Mouse (Mus musculus): Measurements from ENCODE around the gene Epha5. TPM values are rescaled to one million over a fixed set of nuclear protein-coding genes. Genes with fewer than 3 reads are reported as not detected.

The Epha5 gene
- polyA plus RNA-seq, 2 experiments from 2014 or later = 0.13 TPM; not detected in 1

- ATAC-seq = no peak
Measured at GRCm38 (mm10) chr5:84298878-84299736, 118.1 kb downstream of the Epha5 start.

- no peak for ATAC-seq
Measured at GRCm38 (mm10) chr5:84289429-84289977, 127.7 kb downstream of the Epha5 start.

- no peak for ATAC-seq
Measured at GRCm38 (mm10) chr5:84281290-84282017, 135.7 kb downstream of the Epha5 start.

- ATAC-seq = no peak
Measured at GRCm38 (mm10) chr5:84276996-84277395, 140.2 kb downstream of the Epha5 start.

- no peak for ATAC-seq
Measured at GRCm38 (mm10) chr5:84265407-84265806, 151.8 kb downstream of the Epha5 start.

- ATAC-seq = no peak
Measured at GRCm38 (mm10) chr5:84263999-84264398, 153.2 kb downstream of the Epha5 start.

- ATAC-seq = no peak
Measured at GRCm38 (mm10) chr5:84229971-84230370, 187.2 kb downstream of the Epha5 start.

GRCm38 (mm10) chr5:84208609-84209008, 208.6 kb downstream of the Epha5 start:
- no peak for ATAC-seq

GRCm38 (mm10) chr5:84193348-84193747, 223.8 kb downstream of the Epha5 start:
- ATAC-seq = no peak

- ATAC-seq = no peak
Measured at GRCm38 (mm10) chr5:84184189-84184588, 233.0 kb downstream of the Epha5 start.

GRCm38 (mm10) chr5:84153095-84153494, 264.1 kb downstream of the Epha5 start:
- ATAC-seq = no peak

GRCm38 (mm10) chr5:84142138-84142537, 275.0 kb downstream of the Epha5 start:
- ATAC-seq = no peak

- ATAC-seq = no peak
Measured at GRCm38 (mm10) chr5:84095947-84096346, 321.2 kb downstream of the Epha5 start.

- ATAC-seq = no peak
Measured at GRCm38 (mm10) chr5:84081321-84081720, 335.9 kb downstream of the Epha5 start.

- no peak for ATAC-seq
Measured at GRCm38 (mm10) chr5:84070976-84071375, 346.2 kb downstream of the Epha5 start.

GRCm38 (mm10) chr5:84053880-84054279, 363.3 kb downstream of the Epha5 start:
- no peak for ATAC-seq

GRCm38 (mm10) chr5:84037250-84037963, 379.8 kb downstream of the Epha5 start:
- ATAC-seq = no peak

Measured in activated CD4-positive, CD25-positive, alpha-beta regulatory T cell, adult 4 months (primary cell).